Mouse (Mus musculus): ENCODE measurements around the gene Xlr4a.
A peak's percentile ranks its signal among the peaks of the same experiment; 100 is the strongest.
"Not testable (repeated sequence)": the region's sequence is repeated elsewhere in the genome, so short reads cannot be mapped to it uniquely, and the experiment has no call there.

The Xlr4a gene

DNA sequence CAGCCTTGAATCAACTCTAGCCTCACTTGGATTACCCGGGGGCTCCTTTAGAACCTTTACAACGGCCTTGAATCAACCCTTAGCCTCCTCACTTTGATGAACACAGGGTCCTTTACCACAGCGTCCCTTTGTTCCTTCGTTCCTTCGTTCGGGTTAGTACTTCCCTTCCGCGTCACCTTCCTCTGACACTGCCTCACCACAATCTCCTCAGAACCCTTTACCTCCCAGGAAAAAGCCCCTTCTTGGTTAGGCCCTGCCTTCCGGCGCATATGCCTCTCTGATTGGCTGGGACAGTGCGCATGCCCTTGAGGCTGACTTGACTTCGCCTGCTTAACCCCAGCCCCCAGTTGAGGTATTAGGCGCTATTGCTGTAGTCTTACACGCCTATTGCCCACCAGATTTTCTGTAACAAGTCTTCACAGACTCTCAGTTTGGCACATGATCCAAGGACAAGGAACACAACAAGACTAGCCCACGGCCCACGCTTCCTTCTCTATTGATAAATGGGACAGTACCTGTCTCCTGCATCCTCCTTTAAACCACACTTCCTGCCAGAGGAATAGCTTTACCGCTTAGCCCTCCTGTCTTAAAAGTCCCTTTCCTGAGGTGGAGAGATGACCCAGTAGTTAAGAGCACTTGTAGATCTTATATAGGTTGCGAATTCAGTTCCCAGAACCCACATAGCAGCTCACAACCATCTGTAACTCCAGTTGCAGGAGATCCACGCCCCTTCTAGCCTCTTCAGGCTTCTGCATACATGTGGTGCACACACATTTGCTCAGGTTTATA is at the start of gene Xlr4a:
Gene Xlr4a (minus strand): TSS at position 212 of the 789 bp plus-strand sequence.
- peak; percentile 81 for DNase-seq (ENCODE audit: low spot score)

GRCm38 (mm10) chrX:73122859-73123829 is 40.9 kb upstream of the Xlr4a start:
- not testable (repeated sequence) for DNase-seq (ENCODE audit: low spot score)

DNA sequence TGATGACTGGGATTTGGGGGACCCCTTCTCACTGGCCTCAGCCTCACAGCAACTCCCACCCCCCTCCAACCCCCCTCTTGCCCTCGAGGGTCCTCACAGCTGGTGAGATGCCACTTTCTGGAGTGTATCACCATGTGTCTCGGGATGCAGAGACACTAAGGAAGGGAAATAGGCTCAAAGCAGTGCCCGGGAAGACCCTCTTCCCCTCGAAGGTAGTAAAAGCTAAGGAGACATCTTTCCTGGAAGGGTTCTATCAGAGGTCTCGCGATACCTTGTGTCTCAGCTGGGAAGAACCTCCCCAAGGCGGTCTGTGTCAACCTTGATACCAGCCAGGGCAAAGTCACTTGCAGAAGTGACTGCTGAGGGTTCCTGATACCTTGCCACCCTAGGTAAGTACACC is 34.5 kb upstream of the Xlr4a start, which contains the start of gene Gm14685:
Gene Gm14685 (plus strand): TSS at position 301 of the 400 bp plus-strand sequence.
- not testable (repeated sequence) for DNase-seq (ENCODE audit: low spot score)

DNA sequence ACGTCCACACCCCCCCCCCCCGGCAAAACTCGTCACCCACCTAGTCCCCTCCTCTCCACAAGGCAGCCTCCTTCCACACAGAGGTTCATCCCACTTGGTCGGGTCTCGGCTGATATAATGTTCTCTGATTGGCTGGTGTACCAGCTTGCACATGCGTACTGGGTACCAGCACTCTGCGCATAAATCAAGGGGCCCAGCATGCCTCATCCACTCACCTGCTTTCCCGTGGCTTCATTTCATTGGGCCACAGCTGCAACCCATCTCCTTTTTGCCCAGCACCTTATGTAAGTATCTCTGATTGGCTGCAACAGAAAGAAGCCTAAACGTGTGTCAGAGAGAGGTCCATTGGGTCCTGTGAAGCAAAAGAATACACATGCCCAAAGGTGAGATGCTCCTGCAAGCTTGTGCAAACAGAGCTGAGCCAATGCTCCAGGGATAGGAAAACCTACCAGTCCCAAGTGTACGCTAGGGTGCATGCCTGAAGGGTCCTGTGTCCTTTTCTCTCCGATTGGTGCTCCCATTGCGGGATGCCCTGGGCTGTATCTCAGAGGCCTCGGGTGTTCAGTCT is 14.7 kb upstream of the Xlr4a start, which contains the start of gene Xlr3a:
Gene Xlr3a (minus strand): TSS at position 155 of the 568 bp plus-strand sequence.
- not testable (repeated sequence) for DNase-seq (ENCODE audit: low spot score)

DNA sequence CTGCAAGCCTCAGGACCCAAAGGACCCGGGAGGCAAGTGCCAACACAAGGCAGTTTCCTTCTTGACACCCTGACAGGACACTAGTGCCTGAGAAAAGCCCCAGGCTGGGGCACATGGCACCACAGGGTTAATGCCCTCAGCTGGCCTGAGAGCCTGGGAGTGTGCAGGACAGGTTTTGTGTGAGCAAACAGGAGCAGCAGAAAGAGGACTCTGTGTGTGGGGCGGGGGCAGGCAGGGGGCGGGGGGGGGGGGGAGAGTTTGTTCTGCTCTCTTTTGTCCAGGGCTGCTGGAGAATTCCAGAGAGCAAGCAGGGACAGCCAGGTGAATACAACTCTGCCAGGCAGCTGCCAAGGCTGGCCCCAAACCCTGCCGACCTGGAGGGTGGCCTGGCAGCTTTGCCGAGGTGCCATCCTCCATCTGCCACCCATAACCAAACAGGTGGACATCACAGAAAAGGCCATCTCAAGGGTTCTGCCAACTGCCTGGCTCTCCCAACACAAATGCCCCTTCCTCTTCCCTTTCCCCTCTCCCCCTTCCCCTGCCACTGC is 15.4 kb downstream of the Xlr4a start:
- not testable (repeated sequence) for DNase-seq (ENCODE audit: low spot score)

DNA sequence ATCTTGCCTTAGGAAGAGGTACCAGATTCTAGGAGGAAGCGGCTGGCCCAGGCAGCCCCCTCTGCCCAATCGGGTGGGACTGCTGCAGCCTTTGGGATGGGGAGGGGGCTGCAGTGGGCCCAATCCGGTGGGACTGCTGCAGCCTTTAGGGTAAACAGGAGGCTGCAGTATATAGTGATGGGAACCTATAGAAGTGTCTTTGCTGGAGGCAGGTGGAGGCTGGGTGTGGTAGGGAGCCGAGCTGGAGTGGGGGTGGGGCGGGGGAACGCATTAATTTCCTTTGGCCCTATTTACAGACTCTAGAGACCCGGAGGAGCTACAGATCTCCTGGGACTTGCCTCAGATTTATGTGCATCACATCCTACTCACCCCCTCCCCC is 17.9 kb downstream of the Xlr4a start, which contains the start of gene Pnma3:
Gene Pnma3 (plus strand): TSS at position 373 of the 379 bp plus-strand sequence.
- no peak for DNase-seq (ENCODE audit: low spot score)

- DNase-seq (ENCODE audit: low spot score), result no peak
Measured at GRCm38 (mm10) chrX:73063512-73064414, 18.5 kb downstream of the Xlr4a start.

DNA sequence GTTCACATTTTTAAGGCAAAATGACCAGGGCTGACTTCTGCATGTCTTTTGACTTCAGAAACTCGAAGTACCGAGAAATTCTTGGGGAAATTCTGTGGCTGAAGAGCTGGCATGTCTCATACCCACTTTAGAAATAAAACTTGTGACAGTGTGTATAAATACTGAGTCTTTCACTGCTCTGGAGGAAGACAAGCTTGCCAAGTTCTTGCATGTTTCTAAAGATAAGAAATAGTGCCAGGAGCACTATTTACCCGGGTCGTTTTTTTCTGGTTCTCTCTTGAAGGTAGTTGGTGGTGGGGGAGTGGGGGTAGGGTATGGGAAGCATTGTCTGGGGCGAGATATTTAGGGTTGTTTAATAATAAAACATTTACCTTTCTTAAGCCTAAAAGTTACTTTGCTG is 20.0 kb downstream of the Xlr4a start:
- DNase-seq (ENCODE audit: low spot score), result no peak

DNA sequence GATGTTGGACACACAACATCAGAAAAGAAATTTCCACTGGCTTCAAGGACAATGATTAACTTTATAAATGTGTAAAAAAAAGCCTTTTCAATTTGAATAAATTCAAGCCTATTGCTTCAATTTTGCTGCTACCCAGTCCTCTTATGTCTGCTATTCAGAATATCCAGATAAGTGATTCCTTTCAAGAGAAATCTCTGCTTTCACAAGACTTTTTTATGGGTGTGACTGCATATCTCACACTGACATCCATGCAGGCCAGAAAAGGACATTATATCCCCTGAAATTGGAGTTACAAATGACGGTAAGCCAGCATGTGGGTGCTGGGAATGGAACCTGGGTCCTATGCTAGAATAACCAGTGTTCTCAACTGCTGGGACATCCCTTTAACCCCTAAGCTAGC is 20.8 kb downstream of the Xlr4a start:
- DNase-seq (ENCODE audit: low spot score), result no peak

- peak; percentile 85 for DNase-seq (ENCODE audit: low spot score)
Measured at GRCm38 (mm10) chrX:73053860-73054563, 28.3 kb downstream of the Xlr4a start.

DNA sequence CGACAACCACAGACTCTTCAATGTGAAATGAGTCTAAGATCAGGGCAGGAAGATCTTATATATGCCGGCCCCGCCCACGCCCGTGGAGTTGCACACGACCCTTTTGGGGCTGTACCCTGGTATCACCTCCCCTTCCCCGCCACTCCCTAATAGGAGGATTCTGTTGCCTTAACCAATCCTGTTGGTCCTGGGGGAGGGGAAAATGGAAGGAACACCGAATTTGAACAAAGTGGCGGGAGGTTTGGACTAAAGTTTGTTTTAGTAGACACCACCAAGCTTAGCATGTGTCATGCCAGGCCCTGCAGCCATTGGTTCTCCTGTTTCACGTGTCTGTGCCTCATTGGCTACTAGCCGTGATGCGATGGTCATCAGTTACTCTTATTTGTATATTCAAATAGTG is 42.6 kb downstream of the Xlr4a start:
- no peak for DNase-seq (ENCODE audit: low spot score)

GRCm38 (mm10) chrX:73038831-73039230 is 43.4 kb downstream of the Xlr4a start:
- no peak for DNase-seq (ENCODE audit: low spot score)

DNA sequence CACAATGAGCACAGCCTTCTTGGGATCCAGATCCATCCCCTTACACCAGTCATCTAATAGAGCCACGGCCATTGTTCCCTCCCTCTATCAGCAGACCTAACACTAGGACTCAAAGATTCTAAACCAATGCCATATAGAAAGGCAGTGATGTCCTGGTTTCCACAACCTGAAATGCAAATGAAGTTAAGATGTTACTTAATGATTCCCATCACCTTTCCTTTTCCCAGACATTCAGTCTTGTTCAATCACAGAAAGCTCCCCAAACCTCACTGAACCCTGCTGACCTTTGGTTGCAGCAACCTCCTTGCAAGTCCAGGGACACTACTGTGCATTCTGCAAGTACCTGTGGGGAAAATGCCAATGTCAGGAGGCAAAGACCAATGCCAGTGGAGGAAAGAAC is 45.3 kb downstream of the Xlr4a start, which contains the start of gene Pnma5:
Gene Pnma5 (minus strand): TSS at position 101 of the 400 bp plus-strand sequence.
- no peak for DNase-seq (ENCODE audit: low spot score)

Measured in T-cell, adult 2 months (primary cell).